Mouse (Mus musculus) kidney, postnatal 10 days (tissue): ENCODE results near the gene Abat.

ENCODE experiments used
- DNase-seq: peaks from one replicate; pipeline ENCODE4 v3.0.0; 2021; ENCODE audit warnings: mixed read lengths

The Abat gene

DNA sequence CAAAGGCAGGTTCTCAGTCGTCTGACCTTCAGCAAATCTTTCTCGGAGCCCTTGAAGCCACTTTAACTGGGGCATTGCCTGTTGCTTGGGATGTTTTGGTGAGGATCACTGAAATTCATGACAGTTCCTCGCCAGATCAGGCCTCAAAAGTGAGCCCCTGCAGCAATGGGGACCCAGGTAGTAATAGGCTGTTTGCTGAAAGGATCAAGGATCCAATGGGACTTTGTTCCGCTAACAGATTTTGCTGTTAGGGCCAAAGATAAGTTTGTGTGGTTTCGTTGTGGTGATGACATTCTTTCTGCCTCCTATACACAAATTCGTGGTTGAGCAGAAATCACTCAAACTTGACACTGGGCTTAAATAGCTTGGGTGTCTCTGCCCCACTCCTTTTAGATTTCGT lies 124.9 kb downstream of the Abat start:
- no peak for DNase-seq

- no peak for DNase-seq
These were observed 126.4 kb downstream of the Abat start for GRCm38 (mm10) chr16:8639466-8640191.

- DNase-seq = peak; percentile 65
These were observed 130.6 kb downstream of the Abat start for GRCm38 (mm10) chr16:8643855-8644254.

DNA sequence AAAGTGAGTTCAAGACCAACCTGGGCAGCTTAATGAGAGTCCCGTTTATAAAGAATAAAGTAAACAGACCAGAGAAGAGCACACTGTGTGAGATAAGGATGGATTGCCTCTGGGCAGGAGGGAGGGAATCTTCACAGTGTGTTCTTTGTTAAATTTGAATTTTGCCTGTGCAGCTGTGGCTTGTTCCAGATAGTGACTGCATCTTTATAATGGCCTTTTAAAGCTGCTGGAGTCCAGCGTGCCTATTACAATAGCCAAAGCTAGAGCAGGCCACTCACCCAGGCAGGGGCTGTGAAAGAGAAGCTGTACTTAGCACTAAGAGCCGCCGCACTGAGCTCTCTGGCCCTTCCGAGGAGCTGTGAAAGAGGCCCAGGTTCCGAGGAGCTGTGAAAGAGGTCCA lies 132.3 kb downstream of the Abat start:
- no peak for DNase-seq

- DNase-seq = no peak
These were observed 136.8 kb downstream of the Abat start for GRCm38 (mm10) chr16:8650007-8650406.

- DNase-seq = no peak
These were observed 141.9 kb downstream of the Abat start for GRCm38 (mm10) chr16:8655108-8655507.

DNA sequence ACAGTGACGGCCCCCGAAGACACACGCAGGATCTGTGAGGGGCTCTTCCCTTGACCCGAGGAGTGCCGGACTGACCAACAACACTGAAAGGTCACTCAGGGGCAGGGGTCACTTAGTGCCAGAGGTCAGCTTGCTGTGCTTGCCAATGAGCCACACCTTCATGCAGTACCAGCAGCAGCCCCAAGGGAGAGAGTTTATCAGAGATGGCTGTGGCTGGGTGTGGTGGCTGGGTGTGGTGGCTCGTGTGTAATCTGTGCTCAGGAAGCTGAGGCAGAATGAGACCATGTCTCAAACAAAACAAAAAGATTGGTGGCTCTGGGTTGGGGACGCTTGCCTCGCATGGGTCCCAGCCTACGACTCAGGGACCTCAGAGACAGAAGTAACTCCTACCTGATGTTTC lies 142.4 kb downstream of the Abat start:
- DNase-seq = no peak

DNA sequence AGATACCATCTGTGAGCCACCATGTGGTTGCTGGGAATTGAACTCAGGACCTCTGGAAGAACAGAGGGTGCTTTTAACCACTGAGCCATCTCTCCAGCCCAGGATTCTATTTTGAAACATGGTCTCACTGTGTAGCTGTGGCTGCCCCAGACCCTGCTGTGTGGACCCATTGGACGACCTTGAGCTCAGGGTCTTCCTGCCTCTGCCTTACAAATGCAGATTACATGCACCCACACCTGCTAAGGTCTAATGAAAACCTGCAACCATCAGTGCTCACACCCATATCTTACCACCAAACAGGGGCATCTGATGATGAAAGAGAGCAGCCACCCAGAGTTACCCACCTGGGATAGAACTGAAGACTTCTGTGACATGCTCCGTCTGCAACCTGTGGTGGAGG lies 143.0 kb downstream of the Abat start:
- no peak for DNase-seq

GRCm38 (mm10) chr16:8658349-8658748 lies 145.1 kb downstream of the Abat start:
- DNase-seq = no peak

DNA sequence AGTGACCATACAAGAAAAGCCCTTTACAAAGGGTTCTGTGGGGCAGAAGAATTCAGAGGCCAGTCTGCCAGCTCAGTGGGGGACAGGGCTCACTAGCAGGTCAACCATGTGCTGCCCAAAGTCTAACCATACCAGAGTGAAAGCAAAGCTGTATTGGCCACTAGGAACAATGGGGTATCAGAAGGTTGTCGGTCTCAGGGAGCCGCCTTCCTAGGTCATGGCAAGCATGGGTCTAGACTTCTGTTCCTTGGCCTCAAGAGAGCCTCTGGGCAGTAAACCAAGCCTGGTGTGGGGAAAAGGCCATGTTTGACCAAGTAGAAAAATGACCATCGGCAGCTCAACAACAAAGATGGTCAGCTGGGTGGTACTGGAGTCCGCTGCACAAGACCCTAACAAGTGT lies 145.5 kb downstream of the Abat start:
- DNase-seq = peak; percentile 58

GRCm38 (mm10) chr16:8663022-8663421 lies 149.8 kb downstream of the Abat start:
- peak; percentile 49 for DNase-seq

GRCm38 (mm10) chr16:8663606-8664539 lies 150.6 kb downstream of the Abat start:
- DNase-seq = no peak

GRCm38 (mm10) chr16:8665367-8665766 lies 152.1 kb downstream of the Abat start:
- no peak for DNase-seq

DNA sequence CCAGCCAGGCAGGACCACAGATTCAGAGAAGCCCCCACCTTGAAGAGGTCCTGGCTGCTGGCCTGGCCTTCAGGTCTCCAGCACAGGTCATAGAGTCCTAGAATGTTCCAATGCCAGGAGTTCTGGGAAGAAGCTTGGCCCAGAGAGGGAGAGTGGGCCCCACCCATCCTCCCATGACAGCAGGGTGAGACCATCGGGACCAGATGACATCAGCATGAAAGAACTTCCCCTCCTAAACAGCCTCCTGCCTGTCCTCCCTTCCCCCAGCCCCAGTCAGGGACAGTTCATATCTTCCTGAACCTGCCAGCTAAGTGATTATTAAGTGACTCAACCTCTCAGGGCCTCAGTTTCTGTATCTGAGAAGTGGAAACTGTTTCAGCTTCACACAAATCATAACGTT lies 153.2 kb downstream of the Abat start:
- peak; percentile 65 for DNase-seq

DNA sequence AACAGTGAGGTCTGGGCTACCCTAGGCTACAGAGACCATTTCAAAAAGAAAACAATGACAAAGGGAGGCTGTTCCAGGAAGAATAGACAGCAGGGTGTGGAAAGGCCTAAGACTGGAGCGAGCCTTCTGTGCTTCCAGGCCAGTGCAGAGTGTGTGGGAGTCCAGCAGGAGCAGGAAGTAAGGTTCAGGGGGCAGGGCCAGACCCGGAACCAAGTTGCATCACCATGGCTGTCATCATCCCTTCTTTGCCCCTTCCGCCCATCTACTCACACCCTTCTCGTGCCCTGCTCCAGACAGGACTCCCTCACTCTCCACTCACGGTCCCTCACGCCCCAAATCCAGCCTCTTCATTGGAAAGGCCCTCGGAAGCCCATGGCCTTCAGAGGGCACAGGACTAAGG lies 154.0 kb downstream of the Abat start:
- peak; percentile 52 for DNase-seq

DNA sequence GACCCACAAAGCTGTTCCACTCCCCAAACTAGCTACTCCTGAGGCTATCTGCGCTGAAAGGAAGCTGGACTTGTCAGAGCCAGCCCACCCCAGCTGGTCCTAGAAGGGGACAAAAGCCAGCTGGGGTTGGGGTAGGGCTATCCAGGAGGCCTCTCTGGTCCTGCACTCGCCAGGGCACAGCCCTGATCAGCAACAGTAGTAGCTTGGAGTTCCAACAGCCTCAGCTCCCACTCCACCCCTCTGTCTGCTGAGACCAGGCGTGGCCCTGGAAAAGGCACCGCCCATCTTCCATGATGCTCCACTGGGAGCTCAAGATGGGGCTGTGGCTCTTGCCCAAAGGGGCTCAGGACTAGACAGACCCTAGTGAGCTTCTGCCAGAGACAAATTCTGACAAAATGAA lies 154.6 kb downstream of the Abat start:
- no peak for DNase-seq

GRCm38 (mm10) chr16:8668386-8668785 lies 155.2 kb downstream of the Abat start:
- DNase-seq = no peak

DNA sequence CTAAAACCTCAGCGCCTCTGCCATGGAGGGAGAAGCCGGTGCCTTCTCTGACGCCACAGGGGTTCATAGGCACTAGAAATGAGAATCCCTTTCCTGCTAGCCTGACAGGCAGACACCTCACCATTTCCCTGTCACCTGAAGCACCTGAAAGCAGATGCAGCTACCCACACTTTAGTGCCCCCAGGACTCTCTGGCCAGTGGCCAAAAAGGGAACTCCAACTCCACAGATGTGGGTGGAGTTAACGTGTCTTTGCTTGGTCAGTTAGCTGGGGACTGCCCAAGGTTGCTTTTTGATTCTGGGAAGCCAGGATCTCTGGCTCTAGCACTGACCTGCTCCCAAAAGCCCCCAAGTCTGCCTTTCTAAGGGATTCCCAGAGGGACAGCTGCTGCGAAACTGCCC lies 156.2 kb downstream of the Abat start:
- DNase-seq = no peak

- DNase-seq = no peak
These were observed 157.1 kb downstream of the Abat start for GRCm38 (mm10) chr16:8670041-8671035.
